In the genomic region with DNA sequence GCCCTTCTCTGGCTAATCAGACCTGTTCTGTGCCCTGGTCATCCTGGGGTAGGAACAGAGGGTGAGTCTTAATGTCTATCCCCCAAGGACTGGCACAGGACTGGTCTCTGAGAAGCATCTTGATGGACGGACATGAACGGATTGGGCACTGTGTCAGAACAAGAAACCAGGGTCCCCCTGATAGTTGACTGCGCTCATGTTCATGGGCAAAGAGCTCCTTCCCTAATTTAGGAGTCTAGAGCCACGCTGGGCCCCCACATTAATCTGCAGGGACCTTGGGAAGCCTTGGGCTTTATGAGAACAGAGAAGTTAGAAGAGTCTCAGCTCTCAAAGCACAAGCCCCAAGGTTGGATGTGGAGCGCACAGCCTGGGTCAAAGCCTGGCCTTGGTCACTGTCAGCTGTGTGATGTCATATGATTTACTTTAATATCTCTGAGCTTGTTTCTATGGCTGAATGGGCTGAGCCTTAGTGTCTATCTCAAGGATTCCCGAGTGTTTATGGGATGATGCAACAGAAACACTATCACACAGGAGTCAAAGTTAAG, we compare ENCODE assay signal across 13 mouse cellular contexts. TPM values are rescaled to one million over a fixed set of nuclear protein-coding genes. Genes with fewer than 3 reads are reported as not detected.
"Had no signal": no experiment of that assay in that cellular context is flagged by ENCODE, and none has a peak within 500 bp of the region (broad histone marks: within the 10 kb centered on the region; RNA-seq: fewer than 3 reads in every experiment).

No protein-coding gene starts in this region.

- H3K36me3 ChIP-seq: limb, embryonic 13.5 days; midbrain, embryonic 15.5 days; neural tube, embryonic 12.5 days had no signal

- DNase-seq: kidney, adult 18-20 months; kidney, postnatal 25 days; layer of hippocampus, adult 9-11 months; left cerebral cortex, postnatal 4 days; retina, postnatal 1 day; thymus, postnatal 4 days had no signal

- H3K27me3 ChIP-seq: limb, embryonic 13.5 days; midbrain, embryonic 15.5 days; neural tube, embryonic 12.5 days had no signal

- H3K4me2 ChIP-seq: limb, embryonic 13.5 days; midbrain, embryonic 15.5 days; neural tube, embryonic 12.5 days had no signal

- H3K4me3 ChIP-seq: limb, embryonic 13.5 days; midbrain, embryonic 15.5 days; neural tube, embryonic 12.5 days had no signal

- H3K27ac ChIP-seq: limb, embryonic 13.5 days; liver, embryonic 14.5 days; midbrain, embryonic 15.5 days; neural tube, embryonic 12.5 days; stomach, postnatal 0 days had no signal

- H3K4me1 ChIP-seq: limb, embryonic 13.5 days; midbrain, embryonic 15.5 days; neural tube, embryonic 12.5 days had no signal

- H3K9ac ChIP-seq: limb, embryonic 13.5 days; liver, embryonic 14.5 days; midbrain, embryonic 15.5 days; neural tube, embryonic 12.5 days had no signal

- H3K9me3 ChIP-seq: midbrain, embryonic 15.5 days; neural tube, embryonic 12.5 days had no signal

- ATAC-seq: midbrain, embryonic 15.5 days had no signal

RNA-seq across cellular contexts. Expression of a gene that starts 20.6 kb away (rescaled TPM):
- total RNA-seq: megakaryocyte progenitor cell, adult 5-6 weeks had no signal

RNA-seq across cellular contexts. Expression of a gene that starts 55.7 kb away (rescaled TPM):
- total RNA-seq: monocyte, adult 5-6 weeks had no signal
